ENCODE assay signal across 11 mouse cellular contexts in the genomic region with DNA sequence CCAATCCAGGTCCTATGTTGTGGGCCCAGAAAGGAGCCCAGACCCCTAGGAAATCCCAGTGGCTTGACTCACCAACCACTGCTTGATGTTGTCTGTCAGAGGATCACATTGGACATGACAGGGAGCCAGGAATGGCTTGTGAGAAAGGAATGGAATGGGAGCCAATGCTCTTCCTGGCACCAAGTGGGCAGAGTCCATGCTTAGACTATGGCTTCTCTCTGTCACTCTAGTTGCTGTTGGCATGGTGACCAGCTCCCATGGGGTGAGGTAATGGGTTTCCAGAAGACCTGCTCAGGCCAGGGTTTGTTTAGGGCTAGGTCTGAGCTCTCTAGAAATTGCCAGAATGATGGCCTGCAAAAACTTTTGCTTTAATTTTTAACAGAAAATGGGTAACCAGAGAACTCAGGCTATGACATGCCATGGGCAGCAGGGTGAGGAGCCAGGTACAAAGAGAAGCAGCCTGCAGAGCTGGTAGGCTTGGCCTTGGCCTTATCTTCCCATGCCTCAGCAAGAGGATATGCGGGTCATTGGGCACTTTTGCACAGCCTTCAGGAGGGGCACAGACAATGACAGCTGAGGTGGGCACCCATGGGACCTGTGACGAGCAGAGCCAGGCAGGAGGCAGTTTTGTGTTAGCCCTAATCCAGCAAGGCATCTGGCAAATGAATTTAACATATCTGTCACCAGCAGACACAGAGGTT. TPM values are rescaled to one million over a fixed set of nuclear protein-coding genes. Genes with fewer than 3 reads are reported as not detected.
DNase-seq lines count a peak whose midpoint lies in the region; ATAC-seq lines count a peak whose summit lies in the region.
"Had no signal": no experiment of that assay in that cellular context is flagged by ENCODE, and none has a peak within 500 bp of the region (broad histone marks: within the 10 kb centered on the region; RNA-seq: fewer than 3 reads in every experiment).

No protein-coding gene starts in this region.

- no peak overlapping the region for H3K4me3 ChIP-seq in hindbrain, embryonic 13.5 days
- H3K4me3 ChIP-seq: embryonic facial prominence, embryonic 13.5 days; liver, embryonic 13.5 days had no signal

- H3K27ac ChIP-seq in hindbrain, embryonic 13.5 days: no peak overlapping the region
- H3K27ac ChIP-seq: embryonic facial prominence, embryonic 13.5 days; liver, embryonic 13.5 days had no signal

- H3K4me1 ChIP-seq in hindbrain, embryonic 13.5 days (replicated peaks): 0 out of 2 replicates have a peak, but pooled peaks cover 7% of the 10 kb centered on the region
- H3K4me1 ChIP-seq: embryonic facial prominence, embryonic 13.5 days; liver, embryonic 13.5 days had no signal

- no peak overlapping the region for H3K9ac ChIP-seq in hindbrain, embryonic 13.5 days
- H3K9ac ChIP-seq: embryonic facial prominence, embryonic 13.5 days; liver, embryonic 13.5 days had no signal

- no peak overlapping the region for H3K4me2 ChIP-seq in hindbrain, embryonic 13.5 days
- H3K4me2 ChIP-seq: embryonic facial prominence, embryonic 13.5 days; liver, embryonic 13.5 days had no signal

- no peaks in the 10 kb centered on the region for H3K27me3 ChIP-seq in hindbrain, embryonic 13.5 days
- H3K27me3 ChIP-seq: embryonic facial prominence, embryonic 13.5 days; liver, embryonic 13.5 days had no signal

- peaks cover 6% of the 10 kb centered on the region for H3K36me3 ChIP-seq in hindbrain, embryonic 13.5 days
- H3K36me3 ChIP-seq: embryonic facial prominence, embryonic 13.5 days; liver, embryonic 13.5 days had no signal

- intact Hi-C loops in heart, postnatal 14 days (cut with DNase I): no loop called here

- no peaks in the 10 kb centered on the region for H3K9me3 ChIP-seq in hindbrain, embryonic 13.5 days
- H3K9me3 ChIP-seq: embryonic facial prominence, embryonic 13.5 days; liver, embryonic 13.5 days had no signal

- DNase-seq in heart, adult 11 months: peak; percentile 92
- no peak for DNase-seq in heart, postnatal 14 days
- DNase-seq in MN1 (ENCODE audit: low spot score): peak; percentile 55
- DNase-seq in adrenal gland, postnatal 25 days: peak; percentile 37
- peak; percentile 93 for DNase-seq in kidney, adult 9 months
- DNase-seq in ovary, postnatal 14 days (ENCODE audit: low spot score): no peak
- DNase-seq in embryo, embryonic 10 days (ENCODE audit: low spot score): no peak
- DNase-seq: liver, embryonic 13.5 days had no signal

- WGBS in hindbrain, embryonic 13.5 days: 63% methylated on average over 2 of the region's 2 CpGs

- no peak for ATAC-seq in hindbrain, embryonic 13.5 days (ENCODE audit: low FRiP score)
- ATAC-seq: forebrain, embryonic 16.5 days had no signal

RNA-seq across cellular contexts. Expression of a gene that starts 12.0 kb away (rescaled TPM):
- total RNA-seq in heart, postnatal 14 days (2021): 100 to 1,000 TPM; 121 to 122 TPM
- 99.3 and 166 TPM in 2 replicates for total RNA-seq in adrenal gland, postnatal 25 days (2021)
- 23.5 and 25.8 TPM in 2 replicates for polyA plus RNA-seq in hindbrain, embryonic 13.5 days (2015; fragmentation: Nextera tagmentation; extraction: Ambion mirVana)

RNA-seq across cellular contexts. Expression of a gene that starts 47.3 kb away (rescaled TPM):
- 10 to 100 TPM; 13.8 to 14.6 TPM for total RNA-seq in heart, postnatal 14 days (2021)
- 1.8 TPM in 1 of 2 replicates, not detected in the other for total RNA-seq in adrenal gland, postnatal 25 days (2021)
- 0.39 and 0.62 TPM in 2 replicates for polyA plus RNA-seq in hindbrain, embryonic 13.5 days (2015; fragmentation: Nextera tagmentation; extraction: Ambion mirVana)
- polyA plus RNA-seq: liver, embryonic 13.5 days had no signal

Comparison
In these comparisons a context has a peak if more than half of its experiments do, and no peak if none do; other contexts are left out.
1. DNase-seq: peak in heart, adult 11 months (single experiment), MN1 (single experiment), adrenal gland, postnatal 25 days (single experiment) and kidney, adult 9 months (single experiment); none in heart, postnatal 14 days (0 of 2), ovary, postnatal 14 days (single experiment) and embryo, embryonic 10 days (single experiment).